Mouse (Mus musculus) Patski (cell line): ENCODE data around the gene Ndufv3. TPM values are rescaled to one million over a fixed set of nuclear protein-coding genes. Genes with fewer than 3 reads are reported as not detected.

Source experiments
- ATAC-seq: fragments of 100-300 bp; one replicate; pipeline ENCODE4 v1.8.0; 2021
- CTCF ChIA-PET: fragments of 350-600 bp; sonication (Branson Sonifier 250); formaldehyde crosslinking; loops from one replicate; lab custom pipeline; 2022; ENCODE audit warnings: inconsistent platforms; lab: Charles Lee
- POLR2A ChIA-PET: fragments of 350-600 bp; sonication (Branson Sonifier 250); formaldehyde crosslinking; loops from one replicate; lab custom pipeline; 2022; ENCODE audit warnings: antibody characterized with exemption, inconsistent platforms; lab: Charles Lee
- DNase-seq: peaks from one replicate; pipeline ENCODE4 v3.0.0-alpha.2; 2011; ENCODE audit warnings: low read depth, low spot score
- H3K27me3 ChIP-seq: fragments of 371-371 bp; one replicate; pipeline ENCODE4 v1.5.1; 2021
- CTCF ChIP-seq: fragments of 100-300 bp; IDR thresholded peaks from one replicate; pipeline ENCODE4 v1.5.1; 2021
- in situ Hi-C: fragments of 300-500 bp; cut with MboI; formaldehyde crosslinking; loops from 3 replicates; pipeline ENCODE4 v1.11.1; 2018; ENCODE audit warnings: low pct_unique_long_range_greater_than_20kb, mixed read lengths
- polyA plus RNA-seq: library from polyadenylated mRNA; unstranded; gene quantifications from one replicate; pipeline ENCODE4 v1.2.3, GENCODE M21; 2021

Ndufv3 gene
- 246 TPM for polyA plus RNA-seq

- peak; percentile 86 for DNase-seq
- in situ Hi-C loops, result loop anchor here (10.0 kb wide), 2 partner anchors 145 to 505 kb away; no protein-coding TSS in a partner anchor
- no peak for TF ChIP-seq CTCF
- ChIA-PET POLR2A (interaction anchor here (0.6 kb wide), 1 partner anchor 38 kb away, joined by 4 read pairs; no protein-coding TSS in a partner anchor), CTCF (interaction anchor here (0.7 to 2.1 kb wide), 9 partner anchors 46 to 148 kb away, joined by 3 to 9 read pairs (median 4); no protein-coding TSS in a partner anchor)
- H3K27me3 ChIP-seq, result no peaks in the 10 kb centered on the region
- peak; percentile 94 for ATAC-seq
Measured at GRCm38 (mm10) chr17:31519946-31520838, at the start of gene Ndufv3, which contains the start of gene Wdr4. TSS of gene Ndufv3 (plus strand) at chr17:31520115. TSS of gene Wdr4 (minus strand) at chr17:31519980.

GRCm38 (mm10) chr17:31470766-31471418, 49.0 kb upstream of the Ndufv3 start:
- TF ChIP-seq CTCF, result no peak
- peaks cover 19% of the 10 kb centered on the region for H3K27me3 ChIP-seq
- POLR2A ChIA-PET, result no interaction called here

GRCm38 (mm10) chr17:31474388-31474787, 45.5 kb upstream of the Ndufv3 start:
- no peak for TF ChIP-seq CTCF
- no peak for ATAC-seq

More at GRCm38 (mm10) chr17:31470766-31471418, 49.0 kb upstream of the Ndufv3 start:
- ATAC-seq (no peak), DNase-seq (no peak)
- CTCF ChIA-PET, result no interaction called here
- in situ Hi-C loops, result no loop called here

GRCm38 (mm10) chr17:31478606-31479005, 41.3 kb upstream of the Ndufv3 start:
- H3K27me3 ChIP-seq, result peaks cover 2% of the 10 kb centered on the region
- DNase-seq (no peak), ATAC-seq (no peak)
- in situ Hi-C loops, result no loop called here
- ChIA-PET CTCF (interaction anchor here (4.9 kb wide), 1 partner anchor 15 kb away, joined by 20 read pairs; no protein-coding TSS in a partner anchor), POLR2A (no interaction called here)
- no peak for TF ChIP-seq CTCF

More at GRCm38 (mm10) chr17:31474388-31474787, 45.5 kb upstream of the Ndufv3 start:
- CTCF ChIA-PET, result no interaction called here
- POLR2A ChIA-PET, result no interaction called here
- in situ Hi-C loops, result no loop called here
- no peak for DNase-seq
- peaks cover 19% of the 10 kb centered on the region for H3K27me3 ChIP-seq

GRCm38 (mm10) chr17:31479108-31479844, 40.6 kb upstream of the Ndufv3 start:
- DNase-seq (no peak), ATAC-seq (no peak)
- TF ChIP-seq CTCF, result no peak
- ChIA-PET CTCF (interaction anchor here (4.9 kb wide), 1 partner anchor 14 kb away, joined by 20 read pairs; no protein-coding TSS in a partner anchor), POLR2A (no interaction called here)
- in situ Hi-C loops, result no loop called here
- H3K27me3 ChIP-seq, result peaks cover 9% of the 10 kb centered on the region

GRCm38 (mm10) chr17:31486616-31487198, 33.2 kb upstream of the Ndufv3 start:
- H3K27me3 ChIP-seq, result peaks cover 14% of the 10 kb centered on the region
- POLR2A ChIA-PET, result no interaction called here
- CTCF ChIA-PET, result no interaction called here
- no peak for TF ChIP-seq CTCF
- ATAC-seq, result no peak
- in situ Hi-C loops, result loop anchor here (5.0 to 10.0 kb wide), 2 partner anchors 234 to 352 kb away; no protein-coding TSS in a partner anchor
- no peak for DNase-seq

- in situ Hi-C loops, result loop anchor here (5.0 to 10.0 kb wide), 2 partner anchors 235 to 353 kb away; no protein-coding TSS in a partner anchor
- POLR2A ChIA-PET, result no interaction called here
- DNase-seq (no peak), ATAC-seq (no peak)
- TF ChIP-seq CTCF, result no peak
- CTCF ChIA-PET, result no interaction called here
- H3K27me3 ChIP-seq, result peaks cover 14% of the 10 kb centered on the region
Measured at GRCm38 (mm10) chr17:31487433-31488060, 32.4 kb upstream of the Ndufv3 start.

- ATAC-seq (no peak), DNase-seq (no peak)
- CTCF ChIA-PET, result interaction anchor here (1.2 to 4.3 kb wide), 7 partner anchors 11 to 237 kb away, joined by 3 to 20 read pairs (median 4); no protein-coding TSS in a partner anchor
- POLR2A ChIA-PET, result no interaction called here
- in situ Hi-C loops, result loop anchor here (5.0 kb wide), 2 partner anchors 114 to 159 kb away; no protein-coding TSS in a partner anchor
- no peak for TF ChIP-seq CTCF
- no peaks in the 10 kb centered on the region for H3K27me3 ChIP-seq
Measured at GRCm38 (mm10) chr17:31491355-31491754, 28.6 kb upstream of the Ndufv3 start.

- ATAC-seq, result peak; percentile 61
Measured at GRCm38 (mm10) chr17:31492416-31492815, 27.5 kb upstream of the Ndufv3 start.

More at GRCm38 (mm10) chr17:31492416-31492815, 27.5 kb upstream of the Ndufv3 start:
- ChIA-PET POLR2A (no interaction called here), CTCF (interaction anchor here (0.7 to 4.3 kb wide), 18 partner anchors 9 to 238 kb away, joined by 3 to 20 read pairs (median 3); no protein-coding TSS in a partner anchor)
- peak; percentile 19 for DNase-seq
- in situ Hi-C loops, result loop anchor here (5.0 kb wide), 2 partner anchors 115 to 160 kb away; no protein-coding TSS in a partner anchor
- TF ChIP-seq CTCF, result peak; percentile 97
- H3K27me3 ChIP-seq, result no peaks in the 10 kb centered on the region
